Mouse (Mus musculus) hindbrain, embryonic 15.5 days (tissue): ENCODE results near the gene 9430015G10Rik. TPM values are rescaled to one million over a fixed set of nuclear protein-coding genes. Genes with fewer than 3 reads are reported as not detected.
A peak's percentile ranks its signal among the peaks of the same experiment; 100 is the strongest.

Source experiments
- ATAC-seq: fragments of 200-750 bp; cut with Nextera tagmentation; 2 replicates; pipeline ENCODE4 v1.8.0; 2017; ENCODE audit warnings: low read depth, moderate number of reproducible peaks, moderate TSS enrichment; ENCODE audit not compliant: low FRiP score
- H3K27ac ChIP-seq: fragments of 300-500 bp; sonication (generic); replicated peaks from 2 replicates; pipeline ENCODE4 v1.5.1; 2015; ENCODE audit warnings: mild to moderate bottlenecking, inconsistent platforms
- H3K27me3 ChIP-seq: fragments of 300-500 bp; sonication (generic); 2 replicates; pipeline ENCODE4 v1.6.1; 2015; ENCODE audit warnings: control low read depth, inconsistent platforms
- H3K36me3 ChIP-seq: fragments of 300-500 bp; sonication (generic); 2 replicates; pipeline ENCODE4 v1.6.1; 2015; ENCODE audit warnings: control low read depth, inconsistent platforms
- H3K4me1 ChIP-seq: fragments of 300-500 bp; sonication (generic); replicated peaks from 2 replicates; pipeline ENCODE4 v1.6.1; 2015; ENCODE audit warnings: control low read depth, inconsistent platforms
- H3K4me2 ChIP-seq: fragments of 300-500 bp; sonication (generic); 2 replicates; pipeline ENCODE4 v1.6.1; 2015; ENCODE audit warnings: moderate library complexity, mild to moderate bottlenecking, inconsistent platforms
- H3K4me3 ChIP-seq: fragments of 300-500 bp; sonication (generic); 2 replicates; pipeline ENCODE4 v1.5.1; 2015; ENCODE audit warnings: mild to moderate bottlenecking, inconsistent platforms
- H3K9ac ChIP-seq: fragments of 300-500 bp; sonication (generic); 2 replicates; pipeline ENCODE4 v1.6.1; 2015; ENCODE audit warnings: inconsistent platforms
- H3K9me3 ChIP-seq: fragments of 300-500 bp; sonication (generic); 2 replicates; pipeline ENCODE4 v1.6.1; 2016; ENCODE audit warnings: control low read depth, inconsistent platforms
- WGBS: fragments of 180-500 bp; shearing (Covaris S2); methylation state at CpG from one replicate; pipeline ENCODE4 v1.1.7; 2015; 5-methylcytosine and 5-hydroxymethylcytosine counted together
- polyA plus RNA-seq: library from polyadenylated mRNA; unstranded; fragments of >200 nt; fragmentation: Nextera tagmentation; extraction: Ambion mirVana; gene quantifications from 2 replicates; pipeline ENCODE4 v1.2.1, GENCODE M21; 2015

9430015G10Rik gene
- polyA plus RNA-seq, 1 experiment from 2014 or later = 32.6 TPM

- no peak for ATAC-seq
- WGBS = 50% methylated on average over 3 of the region's 3 CpGs
- Histone ChIP-seq H3K36me3 (no peaks in the 10 kb centered on the region), H3K9ac (no peak overlapping the region), H3K27ac (no peak overlapping the region), H3K4me3 (no peak overlapping the region), H3K9me3 (no peaks in the 10 kb centered on the region), H3K4me1 (no peaks in the 10 kb centered on the region), H3K4me2 (no peak overlapping the region), H3K27me3 (no peaks in the 10 kb centered on the region)
Observed at GRCm38 (mm10) chr4:156101481-156101903, 8.3 kb upstream of the 9430015G10Rik start.

DNA sequence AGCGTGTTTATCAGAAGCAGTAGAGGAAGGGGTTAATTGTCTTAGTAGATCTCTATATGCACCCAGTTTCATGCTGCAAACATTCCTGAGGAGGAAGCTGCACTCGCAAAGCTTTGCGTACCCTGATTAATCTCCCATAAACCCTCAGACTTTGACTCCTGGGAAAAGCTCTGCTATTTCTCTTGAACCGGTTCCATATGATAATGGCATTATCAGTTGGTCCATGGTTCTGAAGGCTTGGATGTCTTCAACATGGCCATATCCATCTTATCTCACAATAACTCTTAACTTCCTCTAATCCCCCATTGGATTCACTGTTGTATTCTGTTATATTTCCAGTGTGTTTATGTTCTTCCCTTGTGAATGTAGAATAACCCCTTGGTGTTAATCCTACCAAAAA is 6.4 kb upstream of the 9430015G10Rik start:
- no peak for ATAC-seq
- WGBS = 90% methylated on average over 4 of the region's 4 CpGs

DNA sequence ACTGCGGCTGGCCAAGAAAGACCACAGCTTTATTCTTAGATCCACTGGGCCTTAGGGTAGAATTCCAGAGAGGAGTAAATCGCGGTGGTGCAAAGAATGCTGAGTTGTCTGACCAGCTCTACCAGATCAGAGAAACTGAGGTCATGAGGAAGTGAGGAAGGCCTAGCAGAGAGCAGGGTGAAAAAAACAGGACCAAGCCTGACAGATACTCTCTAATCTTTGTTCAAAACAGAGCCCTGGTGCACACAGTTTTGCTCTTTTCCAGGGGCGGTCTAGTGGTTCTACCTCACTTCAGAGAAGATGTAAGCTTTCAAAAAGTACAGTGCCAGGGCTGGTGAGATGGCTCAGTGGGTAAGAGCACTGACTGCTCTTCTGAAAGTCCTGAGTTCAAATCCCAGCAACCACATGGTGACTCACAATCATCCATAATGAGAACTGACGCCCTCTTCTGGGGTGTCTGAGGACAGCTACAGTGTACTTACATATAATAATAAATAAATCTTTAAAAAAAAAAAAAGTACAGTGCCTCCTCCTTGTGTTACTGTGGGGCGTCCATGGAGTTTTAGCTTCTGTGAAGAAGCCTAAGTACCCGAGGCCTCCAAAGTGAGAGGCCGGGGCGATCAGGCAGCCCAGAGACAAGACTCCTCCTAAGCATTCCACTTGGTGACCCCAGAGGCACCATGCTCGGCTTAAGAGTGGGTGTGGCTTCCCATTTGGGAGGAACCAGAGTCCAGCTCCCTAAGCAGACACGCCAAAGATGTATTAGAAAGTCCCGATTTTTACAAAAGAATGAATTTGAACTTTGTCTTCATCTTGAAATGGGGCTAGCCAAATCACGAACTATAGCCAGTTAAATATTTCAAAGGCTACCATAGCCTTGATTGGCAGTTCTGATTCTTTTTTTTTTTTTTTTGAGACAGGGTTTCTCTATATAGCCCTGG is 906 bp upstream of the 9430015G10Rik start:
- 33% methylated on average over 13 of the region's 13 CpGs for WGBS
- no peaks in the 10 kb centered on the region for H3K9me3 ChIP-seq
- H3K4me2 ChIP-seq = peak overlapping the region; percentile 86
- no peaks in the 10 kb centered on the region for H3K27me3 ChIP-seq
- ATAC-seq = no peak
- H3K36me3 ChIP-seq = no peaks in the 10 kb centered on the region
- peak overlapping the region; percentile 86 for H3K27ac ChIP-seq
- peak overlapping the region; percentile 75 for H3K4me3 ChIP-seq
- peak overlapping the region; percentile 68 for H3K9ac ChIP-seq
- peaks cover 15% of the 10 kb centered on the region for H3K4me1 ChIP-seq

More for the DNA sequence above, 6.4 kb upstream of the 9430015G10Rik start:
- Histone ChIP-seq H3K36me3 (no peaks in the 10 kb centered on the region), H3K27ac (no peak overlapping the region), H3K4me1 (no peaks in the 10 kb centered on the region), H3K9ac (no peak overlapping the region), H3K4me2 (no peak overlapping the region), H3K27me3 (no peaks in the 10 kb centered on the region), H3K9me3 (no peaks in the 10 kb centered on the region), H3K4me3 (no peak overlapping the region)

GRCm38 (mm10) chr4:156124077-156124476 is 14.3 kb downstream of the 9430015G10Rik start:
- no peak for ATAC-seq
- no peak overlapping the region for H3K4me3 ChIP-seq
- 98% methylated on average over 7 of the region's 7 CpGs for WGBS

DNA sequence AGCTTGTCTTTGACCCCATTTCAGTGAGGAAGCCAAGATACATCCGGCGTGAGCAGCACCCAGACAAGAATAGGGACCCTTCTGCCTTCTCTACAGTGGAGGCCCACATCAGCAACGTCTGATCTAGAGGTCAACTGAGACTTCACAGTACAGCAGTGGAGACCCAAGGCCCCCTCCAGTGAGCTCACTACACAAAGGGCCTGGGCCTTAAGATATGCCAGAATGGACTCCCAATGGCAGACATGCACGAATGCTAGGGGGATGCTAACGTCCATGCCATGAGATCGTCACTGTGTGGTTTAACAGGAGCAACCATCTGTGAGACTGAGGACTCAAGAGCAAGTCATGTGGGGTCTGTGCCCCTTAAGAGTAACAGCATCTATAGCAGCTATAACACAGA is 15.6 kb downstream of the 9430015G10Rik start:
- Histone ChIP-seq H3K4me1 (no peaks in the 10 kb centered on the region), H3K4me2 (no peak overlapping the region), H3K36me3 (peaks cover 47% of the 10 kb centered on the region), H3K27me3 (no peaks in the 10 kb centered on the region), H3K9me3 (no peaks in the 10 kb centered on the region), H3K4me3 (no peak overlapping the region), H3K27ac (no peak overlapping the region), H3K9ac (no peak overlapping the region)
- 95% methylated on average over 6 of the region's 6 CpGs for WGBS
- ATAC-seq = no peak

More at GRCm38 (mm10) chr4:156124077-156124476, 14.3 kb downstream of the 9430015G10Rik start:
- H3K27me3 ChIP-seq = no peaks in the 10 kb centered on the region
- H3K4me2 ChIP-seq = no peak overlapping the region
- H3K9ac ChIP-seq = no peak overlapping the region
- H3K27ac ChIP-seq = no peak overlapping the region
- H3K36me3 ChIP-seq = peaks cover 60% of the 10 kb centered on the region
- no peaks in the 10 kb centered on the region for H3K4me1 ChIP-seq
- H3K9me3 ChIP-seq = no peaks in the 10 kb centered on the region

DNA sequence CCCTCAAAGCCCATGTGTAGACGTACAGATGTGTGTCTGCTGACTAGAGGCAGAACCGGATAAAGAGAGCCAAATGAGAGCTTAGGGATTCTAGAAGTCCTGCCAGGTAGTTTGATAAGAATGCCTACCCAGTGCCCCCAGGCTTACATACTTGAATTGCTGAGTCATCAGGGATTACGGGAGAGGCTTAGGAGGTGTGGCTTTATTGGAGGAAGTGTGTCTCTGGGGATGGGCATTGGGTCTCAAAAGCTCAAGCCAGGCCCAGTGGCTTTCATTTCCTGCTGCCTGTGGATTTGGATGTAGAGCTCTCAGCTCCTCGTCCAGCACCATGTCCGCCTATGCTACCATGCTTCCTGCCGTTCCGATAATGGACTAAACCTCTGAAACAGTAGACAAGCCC is 17.1 kb downstream of the 9430015G10Rik start:
- Histone ChIP-seq H3K4me3 (no peak overlapping the region), H3K4me2 (no peak overlapping the region), H3K4me1 (no peaks in the 10 kb centered on the region), H3K27ac (no peak overlapping the region), H3K27me3 (no peaks in the 10 kb centered on the region), H3K9me3 (no peaks in the 10 kb centered on the region), H3K9ac (no peak overlapping the region), H3K36me3 (peaks cover 35% of the 10 kb centered on the region)
- no peak for ATAC-seq
- 90% methylated on average over 7 of the region's 7 CpGs for WGBS

DNA sequence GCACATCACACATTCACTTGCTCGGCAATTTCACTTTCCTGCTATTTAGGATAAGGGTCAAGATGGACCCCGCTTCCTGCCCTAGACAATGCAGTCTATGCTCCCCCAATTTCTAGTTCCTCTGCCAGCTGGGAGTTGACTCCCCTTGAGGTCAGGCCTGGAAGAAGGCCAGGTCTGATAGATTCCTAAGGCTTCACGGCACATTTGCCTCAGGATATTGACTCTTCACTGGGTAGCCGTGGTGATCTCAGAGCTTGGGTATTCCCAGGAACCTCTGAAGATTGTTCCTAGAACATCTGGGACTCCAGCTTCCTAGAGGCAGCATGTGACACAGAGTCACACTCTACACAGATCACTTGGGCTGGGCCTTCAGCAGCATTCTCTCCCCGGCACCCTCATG is 19.0 kb downstream of the 9430015G10Rik start:
- Histone ChIP-seq H3K27me3 (no peaks in the 10 kb centered on the region), H3K9me3 (no peaks in the 10 kb centered on the region), H3K4me2 (no peak overlapping the region), H3K4me1 (no peaks in the 10 kb centered on the region), H3K27ac (no peak overlapping the region), H3K4me3 (no peak overlapping the region), H3K9ac (no peak overlapping the region), H3K36me3 (peaks cover 23% of the 10 kb centered on the region)
- 85% methylated on average over 5 of the region's 5 CpGs for WGBS
- ATAC-seq = no peak

DNA sequence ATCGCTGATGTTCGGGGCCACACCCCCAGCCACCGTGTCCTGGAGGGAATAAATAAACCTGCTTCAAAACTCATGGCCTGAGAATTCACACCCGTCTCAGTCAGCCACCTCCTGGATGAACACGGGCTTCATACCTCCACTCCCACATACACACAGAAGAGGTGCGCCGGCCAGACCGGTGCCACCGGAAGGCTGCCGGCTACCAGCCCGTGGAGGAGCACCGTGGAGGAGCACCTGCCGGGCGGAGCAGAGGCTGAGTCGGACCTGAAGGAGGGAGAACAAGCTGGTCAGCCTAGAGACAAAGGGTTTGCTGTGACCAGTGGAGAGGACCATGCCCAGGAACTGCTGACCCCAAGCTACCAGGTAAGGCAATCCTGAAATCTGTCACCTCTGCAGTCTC is 20.7 kb downstream of the 9430015G10Rik start, which contains the start of gene Rnf223:
Gene Rnf223 (plus strand): TSS at position 78 of the 400 bp plus-strand sequence.
- Histone ChIP-seq H3K9ac (no peak within 1 kb of the TSS), H3K27ac (no peak within 1 kb of the TSS), H3K4me3 (no peak within 1 kb of the TSS), H3K4me2 (no peak within 1 kb of the TSS), H3K36me3 (peaks cover 8% of the 10 kb centered on the region), H3K4me1 (no peaks in the 10 kb centered on the region), H3K27me3 (no peaks in the 10 kb centered on the region), H3K9me3 (no peaks in the 10 kb centered on the region)
- no peak for ATAC-seq
- WGBS = 86% methylated on average over 15 of the region's 15 CpGs

GRCm38 (mm10) chr4:156130940-156131339 is 21.2 kb downstream of the 9430015G10Rik start:
- Histone ChIP-seq H3K9ac (no peak overlapping the region), H3K36me3 (peaks cover 3% of the 10 kb centered on the region), H3K27me3 (no peaks in the 10 kb centered on the region), H3K4me2 (no peak overlapping the region), H3K4me3 (no peak overlapping the region), H3K4me1 (no peaks in the 10 kb centered on the region), H3K27ac (no peak overlapping the region), H3K9me3 (no peaks in the 10 kb centered on the region)
- ATAC-seq = no peak
- WGBS = 89% methylated on average over 10 of the region's 10 CpGs

- Histone ChIP-seq H3K27ac (no peak overlapping the region), H3K9me3 (no peaks in the 10 kb centered on the region), H3K4me2 (no peak overlapping the region), H3K4me3 (no peak overlapping the region), H3K27me3 (no peaks in the 10 kb centered on the region), H3K36me3 (no peaks in the 10 kb centered on the region), H3K4me1 (no peaks in the 10 kb centered on the region), H3K9ac (no peak overlapping the region)
- 54% methylated on average over 5 of the region's 5 CpGs for WGBS
- no peak for ATAC-seq
Observed at GRCm38 (mm10) chr4:156133334-156133733, 23.6 kb downstream of the 9430015G10Rik start.

DNA sequence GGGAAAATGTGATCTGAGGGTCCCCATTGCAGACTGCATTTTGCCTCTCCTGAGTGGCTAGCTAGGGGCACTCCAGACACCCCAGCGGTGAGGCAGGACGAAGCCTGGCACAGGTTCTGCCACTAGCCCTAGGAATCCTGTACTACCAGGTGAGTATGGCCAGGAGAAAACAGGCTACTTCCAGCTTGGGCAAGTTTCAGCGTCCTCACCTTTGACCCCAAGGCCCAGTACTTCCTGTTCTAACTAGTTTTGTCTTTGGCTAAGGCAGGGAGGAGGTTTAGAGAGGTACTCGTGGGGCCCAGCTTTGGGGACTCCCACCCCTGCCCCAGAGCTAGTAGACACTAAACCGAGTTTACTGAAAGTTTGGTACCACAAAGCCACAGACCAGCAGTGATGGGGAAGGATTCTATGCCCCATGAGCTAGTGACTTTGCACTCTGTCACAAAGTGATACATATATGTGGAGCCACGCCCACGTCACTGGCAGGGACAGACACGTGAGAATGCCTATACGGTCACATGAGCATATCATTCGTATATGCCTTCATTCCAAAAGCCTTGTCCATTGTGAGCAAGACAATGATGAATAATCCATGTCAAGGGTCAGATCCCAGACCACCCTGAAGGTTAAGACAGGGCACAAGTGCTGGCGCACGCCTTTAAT is 24.3 kb downstream of the 9430015G10Rik start:
- Histone ChIP-seq H3K27ac (no peak overlapping the region), H3K4me2 (no peak overlapping the region), H3K4me1 (no peaks in the 10 kb centered on the region), H3K27me3 (no peaks in the 10 kb centered on the region), H3K36me3 (no peaks in the 10 kb centered on the region), H3K4me3 (no peak overlapping the region), H3K9ac (no peak overlapping the region), H3K9me3 (no peaks in the 10 kb centered on the region)
- WGBS = 75% methylated on average over 12 of the region's 12 CpGs
- ATAC-seq = no peak

- no peaks in the 10 kb centered on the region for H3K4me1 ChIP-seq
- no peak overlapping the region for H3K4me3 ChIP-seq
- H3K4me2 ChIP-seq = no peak overlapping the region
- 94% methylated on average over 13 of the region's 13 CpGs for WGBS
- H3K9ac ChIP-seq = no peak overlapping the region
- no peaks in the 10 kb centered on the region for H3K36me3 ChIP-seq
- no peak for ATAC-seq
- H3K9me3 ChIP-seq = no peaks in the 10 kb centered on the region
- no peak overlapping the region for H3K27ac ChIP-seq
- H3K27me3 ChIP-seq = no peaks in the 10 kb centered on the region
Observed at GRCm38 (mm10) chr4:156135112-156135511, 25.3 kb downstream of the 9430015G10Rik start.
